Mouse (Mus musculus): ENCODE measurements at regions not wholly inside any gene's neighbourhood (a gene's known extent, or its start where the extent isn't known, plus 50 kb on each side); places are given as distances from the start of the nearest gene placed in this dataset.

GRCm38 (mm10) chr7:136377742-136378141 is 516.7 kb upstream of the Mgmt start:
- Histone ChIP-seq H3K27me3 (ENCODE audit: control insufficient read depth, insufficient read depth, low read length) (no peaks in the 10 kb centered on the region), H3K4me3 (replicated peaks; ENCODE audit: low read length) (no peak overlapping the region), H3K9ac (no peak overlapping the region), H3K9me3 (ENCODE audit: control insufficient read depth, low read length) (no peaks in the 10 kb centered on the region), H3K4me2 (replicated peaks) (no peak overlapping the region), H3K27ac (no peak overlapping the region), H3K4me1 (replicated peaks; ENCODE audit: control insufficient read depth, insufficient read depth, low read length) (no peaks in the 10 kb centered on the region), H3K36me3 (replicated peaks; ENCODE audit: control insufficient read depth, insufficient read depth) (no peaks in the 10 kb centered on the region)
- no peak for ATAC-seq (ENCODE audit: low FRiP score)
- no peak for DNase-seq (ENCODE audit: low spot score)
- 80% methylated on average over 8 of the region's 8 CpGs for WGBS

DNA sequence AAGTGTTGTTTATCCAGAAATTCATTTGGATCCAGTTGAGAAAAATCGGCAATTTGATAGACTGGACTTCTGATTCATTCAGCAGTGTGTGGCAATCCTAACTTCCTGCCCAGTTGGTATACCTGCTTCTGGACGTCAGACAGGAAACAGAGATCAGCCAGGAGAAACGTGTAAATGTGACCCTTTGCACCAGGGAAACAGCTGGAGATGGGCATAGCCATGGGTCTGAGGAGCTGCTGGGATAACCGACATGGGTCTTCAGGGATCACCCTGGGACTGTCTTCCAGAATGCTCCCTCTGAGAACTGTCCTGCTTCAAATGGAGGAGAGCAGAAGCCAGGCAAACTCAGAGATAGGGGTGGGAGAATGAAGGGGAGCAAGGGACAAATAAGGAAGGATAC is 516.1 kb upstream of the Mgmt start:
- H3K27me3 ChIP-seq (ENCODE audit: control insufficient read depth, insufficient read depth, low read length): no peaks in the 10 kb centered on the region
- DNase-seq (ENCODE audit: low spot score) (no peak), ATAC-seq (ENCODE audit: low FRiP score) (no peak)
- no peak overlapping the region for H3K4me3 ChIP-seq (replicated peaks; ENCODE audit: low read length)
- H3K27ac ChIP-seq: no peak overlapping the region
- H3K9ac ChIP-seq: no peak overlapping the region
- no peaks in the 10 kb centered on the region for H3K36me3 ChIP-seq (replicated peaks; ENCODE audit: control insufficient read depth, insufficient read depth)
- WGBS: 78% methylated on average over 4 of the region's 4 CpGs
- no peak overlapping the region for H3K4me2 ChIP-seq (replicated peaks)
- no peaks in the 10 kb centered on the region for H3K4me1 ChIP-seq (replicated peaks; ENCODE audit: control insufficient read depth, insufficient read depth, low read length)
- H3K9me3 ChIP-seq (ENCODE audit: control insufficient read depth, low read length): no peaks in the 10 kb centered on the region

- Histone ChIP-seq H3K9ac (no peak overlapping the region), H3K27ac (no peak overlapping the region), H3K4me3 (replicated peaks; ENCODE audit: low read length) (no peak overlapping the region), H3K4me2 (replicated peaks) (no peak overlapping the region), H3K36me3 (replicated peaks; ENCODE audit: control insufficient read depth, insufficient read depth) (no peaks in the 10 kb centered on the region), H3K9me3 (ENCODE audit: control insufficient read depth, low read length) (no peaks in the 10 kb centered on the region), H3K4me1 (replicated peaks; ENCODE audit: control insufficient read depth, insufficient read depth, low read length) (no peaks in the 10 kb centered on the region), H3K27me3 (ENCODE audit: control insufficient read depth, insufficient read depth, low read length) (no peaks in the 10 kb centered on the region)
- ATAC-seq (ENCODE audit: low FRiP score) (no peak), DNase-seq (ENCODE audit: low spot score) (no peak)
- WGBS: 69% methylated on average over 7 of the region's 7 CpGs
Observed at GRCm38 (mm10) chr7:136379319-136379718, 515.1 kb upstream of the Mgmt start.

- DNase-seq (ENCODE audit: low spot score) (no peak), ATAC-seq (ENCODE audit: low FRiP score) (no peak)
- Histone ChIP-seq H3K9me3 (ENCODE audit: control insufficient read depth, low read length) (no peaks in the 10 kb centered on the region), H3K4me3 (replicated peaks; ENCODE audit: low read length) (no peak overlapping the region), H3K27me3 (ENCODE audit: control insufficient read depth, insufficient read depth, low read length) (no peaks in the 10 kb centered on the region), H3K4me2 (replicated peaks) (no peak overlapping the region), H3K9ac (no peak overlapping the region), H3K36me3 (replicated peaks; ENCODE audit: control insufficient read depth, insufficient read depth) (no peaks in the 10 kb centered on the region), H3K4me1 (replicated peaks; ENCODE audit: control insufficient read depth, insufficient read depth, low read length) (no peaks in the 10 kb centered on the region), H3K27ac (no peak overlapping the region)
- WGBS: 83% methylated on average over 3 of the region's 3 CpGs
Observed at GRCm38 (mm10) chr7:136379741-136380140, 514.7 kb upstream of the Mgmt start.

DNA sequence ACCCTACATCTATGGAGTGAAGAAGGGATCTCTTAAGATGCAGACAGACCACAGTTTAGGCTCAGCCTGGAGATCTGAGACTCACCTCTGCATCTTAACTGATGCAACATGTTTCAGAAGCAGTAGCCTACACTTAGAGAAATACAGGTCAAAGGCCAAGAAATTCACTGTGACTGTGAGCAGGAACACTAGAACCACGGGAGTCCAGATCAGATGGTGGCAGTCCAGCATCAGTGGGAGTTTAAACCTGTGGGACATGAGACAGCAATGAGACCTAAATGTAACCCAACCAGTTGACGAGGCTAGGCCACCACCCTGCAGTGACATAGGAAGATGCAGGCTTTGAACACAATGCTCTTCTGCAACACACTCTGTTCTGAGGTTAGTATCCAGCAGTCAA is 511.1 kb upstream of the Mgmt start:
- Histone ChIP-seq H3K9ac (no peak overlapping the region), H3K36me3 (replicated peaks; ENCODE audit: control insufficient read depth, insufficient read depth) (no peaks in the 10 kb centered on the region), H3K4me2 (replicated peaks) (no peak overlapping the region), H3K27ac (no peak overlapping the region), H3K9me3 (ENCODE audit: control insufficient read depth, low read length) (no peaks in the 10 kb centered on the region), H3K4me1 (replicated peaks; ENCODE audit: control insufficient read depth, insufficient read depth, low read length) (no peaks in the 10 kb centered on the region), H3K4me3 (replicated peaks; ENCODE audit: low read length) (no peak overlapping the region), H3K27me3 (ENCODE audit: control insufficient read depth, insufficient read depth, low read length) (no peaks in the 10 kb centered on the region)
- 79% methylated on average over 2 of the region's 2 CpGs for WGBS
- DNase-seq (ENCODE audit: low spot score) (no peak), ATAC-seq (ENCODE audit: low FRiP score) (no peak)

DNA sequence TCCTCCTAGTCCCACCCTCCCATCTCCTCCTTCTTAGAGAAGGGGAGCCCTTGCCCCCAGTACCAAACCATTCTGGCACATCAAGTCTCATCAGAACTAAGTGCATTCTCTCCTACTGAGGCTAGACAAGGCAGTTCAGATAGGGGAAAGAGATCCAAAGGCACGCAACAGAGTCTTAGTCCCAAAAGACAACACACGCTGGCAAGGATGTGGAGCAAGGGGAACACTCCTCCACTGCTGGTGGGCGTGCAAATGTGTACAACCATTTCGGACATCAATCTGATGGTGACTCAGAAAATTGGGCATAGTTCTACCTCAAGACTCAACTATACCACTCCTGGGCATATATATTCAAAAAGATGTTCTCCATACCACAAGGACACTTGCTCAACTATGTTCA is 506.7 kb upstream of the Mgmt start:
- DNase-seq (ENCODE audit: low spot score): no peak
- Histone ChIP-seq H3K4me2 (replicated peaks) (no peak overlapping the region), H3K4me1 (replicated peaks; ENCODE audit: control insufficient read depth, insufficient read depth, low read length) (no peaks in the 10 kb centered on the region), H3K9me3 (ENCODE audit: control insufficient read depth, low read length) (no peaks in the 10 kb centered on the region), H3K36me3 (replicated peaks; ENCODE audit: control insufficient read depth, insufficient read depth) (no peaks in the 10 kb centered on the region), H3K27ac (no peak overlapping the region), H3K4me3 (replicated peaks; ENCODE audit: low read length) (no peak overlapping the region), H3K9ac (no peak overlapping the region), H3K27me3 (ENCODE audit: control insufficient read depth, insufficient read depth, low read length) (no peaks in the 10 kb centered on the region)
- ATAC-seq (ENCODE audit: low FRiP score): no peak
- 93% methylated on average over 4 of the region's 4 CpGs for WGBS

DNA sequence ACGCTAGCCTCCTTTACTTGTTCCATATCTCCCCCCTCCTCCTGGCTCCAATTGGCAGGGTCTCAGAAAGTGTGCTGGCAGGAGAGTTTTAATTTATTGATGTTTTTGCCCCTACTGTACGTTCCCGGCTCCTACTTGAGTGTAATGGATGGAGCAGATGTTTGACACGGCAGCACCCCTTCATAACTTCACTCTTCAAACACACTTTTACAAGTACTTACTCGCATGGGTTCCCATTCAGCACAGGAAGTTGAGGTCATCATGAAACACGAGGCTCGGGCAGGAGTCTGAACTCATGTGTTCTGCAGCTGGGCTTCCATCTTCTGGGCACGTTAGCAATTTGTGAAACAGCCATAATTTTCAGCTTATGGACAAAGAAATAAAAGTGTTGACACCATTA is 504.3 kb upstream of the Mgmt start:
- no peak overlapping the region for H3K4me2 ChIP-seq (replicated peaks)
- no peak for ATAC-seq (ENCODE audit: low FRiP score)
- H3K4me3 ChIP-seq (replicated peaks; ENCODE audit: low read length): no peak overlapping the region
- no peak overlapping the region for H3K9ac ChIP-seq
- no peak overlapping the region for H3K27ac ChIP-seq
- 72% methylated on average over 8 of the region's 8 CpGs for WGBS
- H3K27me3 ChIP-seq (ENCODE audit: control insufficient read depth, insufficient read depth, low read length): no peaks in the 10 kb centered on the region
- no peaks in the 10 kb centered on the region for H3K9me3 ChIP-seq (ENCODE audit: control insufficient read depth, low read length)
- no peaks in the 10 kb centered on the region for H3K36me3 ChIP-seq (replicated peaks; ENCODE audit: control insufficient read depth, insufficient read depth)
- no peaks in the 10 kb centered on the region for H3K4me1 ChIP-seq (replicated peaks; ENCODE audit: control insufficient read depth, insufficient read depth, low read length)
- no peak for DNase-seq (ENCODE audit: low spot score)

DNA sequence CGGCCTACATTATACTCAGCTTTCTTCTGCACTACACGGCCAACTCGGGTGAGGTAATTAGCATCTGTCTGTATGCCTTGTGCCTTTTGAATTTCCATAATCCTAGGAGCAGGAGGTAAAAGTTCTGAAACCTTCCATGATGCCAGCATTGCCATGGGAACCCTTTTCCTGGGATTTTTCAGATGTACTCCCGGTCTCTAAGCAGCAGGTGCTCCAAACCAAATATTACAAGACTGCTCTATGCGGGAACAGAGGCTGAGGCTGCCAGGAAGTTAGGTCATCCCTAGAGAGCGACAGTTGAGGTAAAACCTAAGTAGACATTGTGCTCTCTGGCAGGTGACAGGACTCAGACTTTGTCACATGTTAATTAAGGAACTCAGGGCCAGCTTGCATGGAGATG is 501.0 kb upstream of the Mgmt start:
- Histone ChIP-seq H3K36me3 (replicated peaks; ENCODE audit: control insufficient read depth, insufficient read depth) (no peaks in the 10 kb centered on the region), H3K27ac (no peak overlapping the region), H3K4me1 (replicated peaks; ENCODE audit: control insufficient read depth, insufficient read depth, low read length) (no peaks in the 10 kb centered on the region), H3K27me3 (ENCODE audit: control insufficient read depth, insufficient read depth, low read length) (no peaks in the 10 kb centered on the region), H3K9ac (no peak overlapping the region), H3K4me3 (replicated peaks; ENCODE audit: low read length) (no peak overlapping the region), H3K4me2 (replicated peaks) (no peak overlapping the region), H3K9me3 (ENCODE audit: control insufficient read depth, low read length) (no peaks in the 10 kb centered on the region)
- 66% methylated on average over 6 of the region's 6 CpGs for WGBS
- ATAC-seq (ENCODE audit: low FRiP score): no peak
- DNase-seq (ENCODE audit: low spot score): no peak

- H3K36me3 ChIP-seq (replicated peaks; ENCODE audit: control insufficient read depth, insufficient read depth): no peaks in the 10 kb centered on the region
- H3K9ac ChIP-seq: no peak overlapping the region
- no peaks in the 10 kb centered on the region for H3K4me1 ChIP-seq (replicated peaks; ENCODE audit: control insufficient read depth, insufficient read depth, low read length)
- H3K27ac ChIP-seq: no peak overlapping the region
- H3K4me3 ChIP-seq (replicated peaks; ENCODE audit: low read length): no peak overlapping the region
- H3K4me2 ChIP-seq (replicated peaks): no peak overlapping the region
- H3K27me3 ChIP-seq (ENCODE audit: control insufficient read depth, insufficient read depth, low read length): no peaks in the 10 kb centered on the region
- no peaks in the 10 kb centered on the region for H3K9me3 ChIP-seq (ENCODE audit: control insufficient read depth, low read length)
- DNase-seq (ENCODE audit: low spot score): no peak
- ATAC-seq (ENCODE audit: low FRiP score): no peak
- 64% methylated on average over 2 of the region's 2 CpGs for WGBS
Observed at GRCm38 (mm10) chr7:136395838-136396237, 498.6 kb upstream of the Mgmt start.

DNA sequence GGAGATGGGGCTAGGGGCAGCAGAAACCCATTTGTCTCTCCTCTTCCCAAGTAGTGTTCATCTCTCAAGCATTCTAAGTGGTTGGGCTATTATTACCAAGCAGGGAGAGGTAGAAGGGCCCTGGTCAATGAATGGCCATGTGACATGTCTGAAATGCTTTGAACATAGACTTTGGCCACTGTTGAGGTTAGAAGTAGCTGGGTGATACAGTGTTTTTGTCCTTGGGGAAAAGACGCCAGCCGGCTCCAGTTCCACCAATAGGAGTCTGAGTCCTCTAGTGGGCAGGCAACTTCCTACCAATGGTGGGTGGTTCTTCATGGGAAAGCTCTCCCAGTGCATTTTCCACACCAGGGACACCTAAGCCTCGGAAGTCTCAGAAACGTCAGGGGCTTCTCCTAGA is 497.3 kb upstream of the Mgmt start:
- Histone ChIP-seq H3K4me3 (replicated peaks; ENCODE audit: low read length) (no peak overlapping the region), H3K4me1 (replicated peaks; ENCODE audit: control insufficient read depth, insufficient read depth, low read length) (no peaks in the 10 kb centered on the region), H3K27me3 (ENCODE audit: control insufficient read depth, insufficient read depth, low read length) (no peaks in the 10 kb centered on the region), H3K36me3 (replicated peaks; ENCODE audit: control insufficient read depth, insufficient read depth) (no peaks in the 10 kb centered on the region), H3K4me2 (replicated peaks) (no peak overlapping the region), H3K9ac (no peak overlapping the region), H3K27ac (no peak overlapping the region), H3K9me3 (ENCODE audit: control insufficient read depth, low read length) (no peaks in the 10 kb centered on the region)
- ATAC-seq (ENCODE audit: low FRiP score): no peak
- DNase-seq (ENCODE audit: low spot score): no peak
- 88% methylated on average over 4 of the region's 4 CpGs for WGBS
